Mouse (Mus musculus) lung, embryonic 16.5 days (tissue): ENCODE data around the gene Arhgef19. TPM values are rescaled to one million over a fixed set of nuclear protein-coding genes. Genes with fewer than 3 reads are reported as not detected.

ENCODE experiments used
- ATAC-seq: fragments of 200-750 bp; cut with Nextera tagmentation; 2 replicates; pipeline ENCODE4 v1.8.0; 2017; ENCODE audit warnings: low read depth, mild to moderate bottlenecking, moderate library complexity
- H3K27ac ChIP-seq: fragments of 300-500 bp; sonication (generic); 2 replicates; pipeline ENCODE4 v1.5.1; 2014; ENCODE audit warnings: mild to moderate bottlenecking, control low read depth, low read length
- H3K27me3 ChIP-seq: fragments of 300-500 bp; sonication (generic); 2 replicates; pipeline ENCODE4 v1.6.1; 2014; ENCODE audit warnings: low read depth, low read length, mixed read lengths; ENCODE audit not compliant: control insufficient read depth, insufficient read depth
- H3K36me3 ChIP-seq: fragments of 300-500 bp; sonication (generic); 2 replicates; pipeline ENCODE4 v1.6.1; 2014; ENCODE audit warnings: low read length; ENCODE audit not compliant: control insufficient read depth, insufficient read depth
- H3K4me1 ChIP-seq: fragments of 300-500 bp; sonication (generic); replicated peaks from 2 replicates; pipeline ENCODE4 v1.6.1; 2014; ENCODE audit warnings: low read length, mixed read lengths; ENCODE audit not compliant: control insufficient read depth, insufficient read depth
- H3K4me2 ChIP-seq: fragments of 300-500 bp; sonication (generic); 2 replicates; pipeline ENCODE4 v1.6.1; 2014; ENCODE audit warnings: low read depth, low read length, control low read depth
- H3K4me3 ChIP-seq: fragments of 300-500 bp; sonication (generic); 2 replicates; pipeline ENCODE4 v1.5.1; 2014; ENCODE audit warnings: mild to moderate bottlenecking, low read length, control low read depth
- H3K9ac ChIP-seq: fragments of 300-500 bp; sonication (generic); 2 replicates; pipeline ENCODE4 v1.6.1; 2014; ENCODE audit warnings: low read length, control low read depth
- H3K9me3 ChIP-seq: fragments of 300-500 bp; sonication (generic); 2 replicates; pipeline ENCODE4 v1.6.1; 2016; ENCODE audit warnings: low read length; ENCODE audit not compliant: control insufficient read depth
- WGBS: fragments of 180-500 bp; shearing (Covaris S2); extraction: QIAGEN DNeasy Blood & Tissue Kit; methylation state at CpG from one replicate; pipeline ENCODE4 v1.1.7; 2014; 5-methylcytosine and 5-hydroxymethylcytosine counted together
- polyA plus RNA-seq: library from polyadenylated mRNA; unstranded; fragments of >200 nt; fragmentation: Nextera tagmentation; extraction: Ambion mirVana; gene quantifications from 2 replicates; pipeline ENCODE4 v1.2.1, GENCODE M21; 2015

The Arhgef19 gene
- polyA plus RNA-seq, 1 experiment from 2014 or later = 17.7 TPM

GRCm38 (mm10) chr4:141268350-141268749, 29.1 kb downstream of the Arhgef19 start:
- no peak for ATAC-seq

DNA sequence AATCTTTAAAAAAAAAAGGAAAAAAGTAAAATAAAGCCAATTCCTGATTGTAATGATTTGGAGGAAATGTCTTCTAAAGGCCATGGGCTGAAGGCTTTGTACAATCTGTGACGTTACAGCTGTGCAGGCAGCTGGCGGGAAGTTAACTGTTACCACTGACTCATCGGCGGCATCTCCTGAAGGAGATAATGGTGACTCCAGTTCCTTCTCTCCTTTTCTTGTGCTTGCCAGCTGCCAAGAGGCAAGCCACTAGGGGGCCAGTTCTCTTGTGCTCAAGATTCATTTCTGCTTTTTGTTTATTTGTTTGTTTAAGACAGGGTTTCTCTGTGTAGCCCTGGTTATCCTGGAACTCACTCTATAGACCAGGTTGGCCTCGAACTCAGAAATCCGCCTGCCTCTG, 29.8 kb downstream of the Arhgef19 start:
- no peak for ATAC-seq
- Histone ChIP-seq H3K36me3 (no peaks in the 10 kb centered on the region), H3K4me3 (no peak overlapping the region), H3K4me2 (no peak overlapping the region), H3K27me3 (no peaks in the 10 kb centered on the region), H3K4me1 (peaks cover 18% of the 10 kb centered on the region), H3K9me3 (no peaks in the 10 kb centered on the region; the same call in 1 of the 2 replicates), H3K27ac (no peak overlapping the region), H3K9ac (no peak overlapping the region)
- WGBS = 70% methylated on average over 6 of the region's 6 CpGs

More at GRCm38 (mm10) chr4:141268350-141268749, 29.1 kb downstream of the Arhgef19 start:
- H3K27ac ChIP-seq = no peak overlapping the region
- WGBS = 67% methylated on average over 4 of the region's 4 CpGs
- H3K4me3 ChIP-seq = no peak overlapping the region
- no peaks in the 10 kb centered on the region; the same call in 1 of the 2 replicates for H3K9me3 ChIP-seq
- H3K4me1 ChIP-seq = peaks cover 16% of the 10 kb centered on the region
- H3K9ac ChIP-seq = no peak overlapping the region
- H3K4me2 ChIP-seq = no peak overlapping the region
- H3K27me3 ChIP-seq = no peaks in the 10 kb centered on the region
- H3K36me3 ChIP-seq = no peaks in the 10 kb centered on the region

DNA sequence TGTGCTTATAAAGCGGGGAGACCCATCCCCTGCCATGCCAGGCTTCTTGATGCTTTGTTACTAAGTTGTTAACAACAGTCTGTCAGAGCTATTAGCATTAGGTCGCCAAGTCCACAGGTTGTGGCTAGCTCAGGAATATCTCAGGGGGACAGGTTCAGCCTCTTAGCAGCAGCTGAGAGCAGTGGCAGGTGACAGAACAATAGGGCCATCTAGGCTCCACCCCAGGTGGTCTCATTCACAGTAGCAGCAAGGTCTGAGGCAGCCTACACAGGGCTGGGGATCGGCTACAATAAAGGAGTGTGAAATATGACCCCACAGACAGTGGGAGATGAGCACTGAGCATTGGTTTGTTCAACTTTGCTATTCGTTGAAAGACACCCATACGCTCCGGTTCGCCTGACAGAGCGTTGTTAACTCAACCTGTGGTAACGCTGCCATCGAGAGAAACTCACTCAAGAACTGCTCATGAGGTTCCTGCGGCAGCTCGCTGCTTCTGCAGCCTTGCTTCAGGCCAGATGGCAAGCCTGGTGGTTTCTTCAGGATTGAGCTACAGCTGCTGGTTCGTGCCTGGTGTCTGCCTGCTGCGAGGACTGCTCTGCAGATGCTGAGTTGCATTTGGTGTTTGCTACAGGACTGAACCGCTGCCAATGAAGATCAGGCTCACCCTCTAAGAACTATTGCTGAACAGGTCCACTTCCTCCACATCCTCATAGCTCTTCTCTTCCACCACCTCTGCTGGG, 31.1 kb downstream of the Arhgef19 start:
- H3K4me3 ChIP-seq = no peak overlapping the region
- no peaks in the 10 kb centered on the region for H3K36me3 ChIP-seq
- no peaks in the 10 kb centered on the region; the same call in 1 of the 2 replicates for H3K9me3 ChIP-seq
- ATAC-seq = no peak
- no peaks in the 10 kb centered on the region for H3K27me3 ChIP-seq
- H3K4me2 ChIP-seq = no peak overlapping the region
- H3K27ac ChIP-seq = no peak overlapping the region
- no peak overlapping the region for H3K9ac ChIP-seq
- WGBS = 61% methylated on average over 15 of the region's 15 CpGs
- H3K4me1 ChIP-seq = peaks cover 29% of the 10 kb centered on the region

DNA sequence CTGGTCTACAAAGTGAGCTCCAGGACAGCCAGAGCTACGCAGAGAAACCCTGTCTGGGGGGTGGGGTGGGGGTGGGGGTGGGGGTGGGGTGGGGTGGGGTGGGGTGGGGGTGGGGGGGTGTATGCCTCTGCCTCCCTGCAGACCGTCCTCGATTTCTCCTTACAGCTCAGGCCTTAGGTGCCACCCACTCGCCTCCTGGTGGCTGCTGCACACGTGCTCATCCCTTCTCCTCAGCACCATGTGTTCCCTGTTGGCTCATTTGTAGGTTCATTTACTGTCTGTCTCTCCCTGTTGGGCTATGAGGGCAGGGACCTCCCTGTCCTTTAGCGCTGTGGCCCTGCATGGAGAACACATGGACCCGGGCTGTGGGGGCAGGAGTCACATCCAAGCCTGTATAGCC, 31.9 kb downstream of the Arhgef19 start:
- H3K27me3 ChIP-seq = no peaks in the 10 kb centered on the region
- WGBS = 83% methylated on average over 4 of the region's 7 CpGs
- H3K4me1 ChIP-seq = peaks cover 29% of the 10 kb centered on the region
- no peak overlapping the region for H3K4me3 ChIP-seq
- no peak overlapping the region for H3K9ac ChIP-seq
- ATAC-seq = no peak
- H3K27ac ChIP-seq = peak overlapping the region; percentile 75
- no peaks in the 10 kb centered on the region for H3K36me3 ChIP-seq
- no peaks in the 10 kb centered on the region; the same call in 1 of the 2 replicates for H3K9me3 ChIP-seq
- H3K4me2 ChIP-seq = no peak overlapping the region

DNA sequence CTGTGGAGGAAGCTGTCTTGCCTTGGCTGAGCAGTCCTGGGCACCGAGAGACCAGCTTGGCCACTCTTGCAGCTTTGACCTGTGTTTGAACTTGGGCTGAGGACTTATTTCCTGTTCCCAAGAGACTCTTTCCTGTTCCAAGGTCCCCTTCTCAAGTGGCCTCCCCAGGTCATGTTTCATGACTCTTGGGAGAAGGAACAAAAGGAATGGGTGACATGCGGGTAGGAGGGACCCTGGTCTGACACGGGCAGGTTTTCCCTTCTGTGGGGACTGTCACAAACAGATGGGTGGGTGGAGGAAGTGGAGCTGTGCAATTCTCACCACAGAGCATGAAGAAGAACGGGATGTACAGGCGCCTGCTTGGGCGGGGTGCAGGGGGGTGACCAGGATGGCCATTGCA, 32.4 kb downstream of the Arhgef19 start:
- Histone ChIP-seq H3K4me1 (peaks cover 29% of the 10 kb centered on the region), H3K27ac (peak overlapping the region; percentile 75), H3K4me2 (no peak overlapping the region), H3K27me3 (no peaks in the 10 kb centered on the region), H3K9me3 (no peaks in the 10 kb centered on the region), H3K4me3 (no peak overlapping the region), H3K9ac (no peak overlapping the region), H3K36me3 (no peaks in the 10 kb centered on the region)
- WGBS = 47% methylated on average over 6 of the region's 6 CpGs
- ATAC-seq = peak; percentile 24; the same call in 1 of the 2 replicates

GRCm38 (mm10) chr4:141272878-141273277, 33.6 kb downstream of the Arhgef19 start:
- peak overlapping the region; percentile 68 for H3K9ac ChIP-seq
- peak; percentile 13; the same call in 1 of the 2 replicates for ATAC-seq
- peak overlapping the region; percentile 65 for H3K27ac ChIP-seq
- no peaks in the 10 kb centered on the region for H3K9me3 ChIP-seq
- peaks cover 39% of the 10 kb centered on the region for H3K4me1 ChIP-seq
- no peaks in the 10 kb centered on the region for H3K36me3 ChIP-seq
- H3K27me3 ChIP-seq = no peaks in the 10 kb centered on the region
- WGBS = 10% methylated on average over 14 of the region's 14 CpGs
- peak overlapping the region; percentile 58 for H3K4me2 ChIP-seq
- peak overlapping the region; percentile 32 for H3K4me3 ChIP-seq

GRCm38 (mm10) chr4:141273296-141273695, 34.0 kb downstream of the Arhgef19 start:
- no peaks in the 10 kb centered on the region for H3K27me3 ChIP-seq
- H3K27ac ChIP-seq = peak overlapping the region; percentile 65
- H3K9ac ChIP-seq = peak overlapping the region; percentile 68
- 20% methylated on average over 12 of the region's 12 CpGs for WGBS
- peaks cover 41% of the 10 kb centered on the region for H3K4me1 ChIP-seq
- H3K4me2 ChIP-seq = peak overlapping the region; percentile 58
- peak overlapping the region; percentile 32 for H3K4me3 ChIP-seq
- H3K9me3 ChIP-seq = no peaks in the 10 kb centered on the region
- no peaks in the 10 kb centered on the region for H3K36me3 ChIP-seq
- ATAC-seq = peak; percentile 77

GRCm38 (mm10) chr4:141274485-141275341, 35.4 kb downstream of the Arhgef19 start:
- Histone ChIP-seq H3K27ac (peak overlapping the region; percentile 45), H3K4me1 (peaks cover 49% of the 10 kb centered on the region), H3K27me3 (no peaks in the 10 kb centered on the region), H3K36me3 (no peaks in the 10 kb centered on the region), H3K4me3 (no peak overlapping the region), H3K9me3 (no peaks in the 10 kb centered on the region), H3K9ac (peak overlapping the region; percentile 33), H3K4me2 (no peak overlapping the region)
- 37% methylated on average over 23 of the region's 23 CpGs for WGBS
- ATAC-seq = no peak

DNA sequence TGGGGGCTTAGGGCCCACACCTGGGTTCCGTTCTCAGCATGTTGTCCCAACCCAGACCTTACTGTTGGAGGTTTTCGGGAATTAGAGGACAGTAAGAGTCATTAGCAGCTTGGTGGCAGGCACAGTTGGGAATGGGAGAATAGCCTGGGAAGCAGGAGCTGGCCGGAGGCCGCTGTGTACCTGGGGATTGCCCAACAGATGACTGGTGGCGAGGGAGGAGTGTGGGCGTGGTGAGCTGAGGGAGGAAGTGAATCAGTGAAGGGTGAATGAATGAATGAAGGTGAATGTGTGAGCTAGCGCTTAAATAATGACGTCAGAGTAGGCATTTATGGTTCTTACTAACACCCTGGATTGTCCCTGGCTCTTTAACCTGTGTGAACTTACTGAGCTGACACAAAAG, 37.9 kb downstream of the Arhgef19 start:
- H3K4me1 ChIP-seq = peaks cover 57% of the 10 kb centered on the region
- H3K36me3 ChIP-seq = no peaks in the 10 kb centered on the region
- no peaks in the 10 kb centered on the region for H3K27me3 ChIP-seq
- no peak overlapping the region for H3K4me2 ChIP-seq
- H3K9ac ChIP-seq = no peak overlapping the region
- H3K27ac ChIP-seq = peak overlapping the region; percentile 91
- no peaks in the 10 kb centered on the region for H3K9me3 ChIP-seq
- H3K4me3 ChIP-seq = no peak overlapping the region
- ATAC-seq = no peak
- 74% methylated on average over 8 of the region's 8 CpGs for WGBS
